Mouse (Mus musculus) embryo, embryonic 9.5 days (tissue): ENCODE measurements at regions not wholly inside any gene's neighbourhood (a gene's known extent, or its start where the extent isn't known, plus 50 kb on each side); places are given as distances from the start of the nearest gene placed in this dataset.
A peak's percentile ranks its signal among the peaks of the same experiment; 100 is the strongest.
"Not testable (repeated sequence)": the region's sequence is repeated elsewhere in the genome, so short reads cannot be mapped to it uniquely, and the experiment has no call there.

Source experiments
- DNase-seq: peaks from one replicate; pipeline ENCODE4 v3.0.0-alpha.2; 2017; ENCODE audit errors: extremely low spot score

DNA sequence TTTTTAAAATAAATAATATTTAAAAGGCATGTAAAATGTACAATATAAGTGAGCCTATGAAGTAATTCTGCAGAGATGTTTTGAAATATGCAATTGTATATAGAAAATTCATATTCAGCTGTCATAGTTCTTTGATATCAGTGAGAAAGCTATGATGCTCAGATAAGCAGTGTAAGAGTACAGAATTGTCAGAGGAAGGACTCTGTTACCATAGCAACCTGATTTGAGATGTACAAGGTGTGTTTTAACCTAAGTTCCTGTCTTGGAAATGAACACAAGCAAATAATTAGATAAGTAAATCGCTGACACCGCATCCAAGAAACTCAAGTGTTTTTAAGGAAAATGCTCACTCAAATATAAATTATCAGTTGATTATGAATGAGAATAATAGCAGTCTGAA lies 271.8 kb downstream of the Gabrg2 start:
- no peak for DNase-seq

- no peak for DNase-seq
Observed at GRCm38 (mm10) chr11:41716616-41717015, 284.0 kb downstream of the Gabrg2 start.

GRCm38 (mm10) chr11:41690682-41691081 lies 310.0 kb downstream of the Gabrg2 start:
- DNase-seq: no peak

DNA sequence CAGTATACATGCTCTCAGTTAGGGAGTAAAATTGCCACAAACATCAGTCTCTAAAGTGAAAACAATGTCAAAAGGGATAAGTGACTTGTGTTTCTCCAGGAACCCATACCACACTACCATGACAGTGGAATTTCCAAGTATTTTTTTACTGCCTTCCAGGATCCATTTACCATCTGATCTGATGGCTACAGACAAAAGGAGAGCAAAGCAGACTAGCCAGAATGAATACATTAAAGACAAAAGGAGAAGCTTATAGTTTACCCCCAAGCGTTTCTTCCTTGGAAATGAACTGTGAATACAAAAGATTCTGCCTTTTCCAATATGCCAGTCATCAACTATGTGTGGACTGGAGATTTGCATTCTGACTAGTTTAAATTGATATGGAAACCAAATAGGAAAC lies 317.7 kb downstream of the Gabrg2 start:
- no peak for DNase-seq

GRCm38 (mm10) chr11:41652566-41652965 lies 348.1 kb downstream of the Gabrg2 start:
- DNase-seq: no peak

DNA sequence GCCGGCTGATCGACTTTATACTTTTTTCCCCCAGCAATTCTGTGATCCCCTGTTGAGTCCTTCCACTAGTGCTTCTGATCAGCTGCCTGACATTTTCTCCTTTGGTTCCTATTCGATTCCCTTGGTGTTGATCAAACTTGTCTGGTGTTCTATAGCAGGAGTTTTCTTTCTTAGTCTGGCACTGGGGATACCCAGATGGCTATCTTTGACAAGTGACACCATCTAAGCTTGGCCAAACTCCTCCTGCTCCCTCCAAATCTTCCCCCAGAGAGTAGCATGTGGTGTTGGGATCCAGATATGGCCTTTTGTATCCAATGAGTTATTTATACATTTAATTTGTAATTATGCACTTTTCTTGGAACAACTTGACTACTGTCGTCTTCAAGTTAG lies 355.2 kb downstream of the Gabrg2 start:
- DNase-seq: no peak

- DNase-seq: peak; percentile 65
Observed at GRCm38 (mm10) chr11:41644725-41645501, 355.7 kb downstream of the Gabrg2 start.

- DNase-seq: no peak
Observed at GRCm38 (mm10) chr11:41644083-41644482, 356.6 kb downstream of the Gabrg2 start.

DNA sequence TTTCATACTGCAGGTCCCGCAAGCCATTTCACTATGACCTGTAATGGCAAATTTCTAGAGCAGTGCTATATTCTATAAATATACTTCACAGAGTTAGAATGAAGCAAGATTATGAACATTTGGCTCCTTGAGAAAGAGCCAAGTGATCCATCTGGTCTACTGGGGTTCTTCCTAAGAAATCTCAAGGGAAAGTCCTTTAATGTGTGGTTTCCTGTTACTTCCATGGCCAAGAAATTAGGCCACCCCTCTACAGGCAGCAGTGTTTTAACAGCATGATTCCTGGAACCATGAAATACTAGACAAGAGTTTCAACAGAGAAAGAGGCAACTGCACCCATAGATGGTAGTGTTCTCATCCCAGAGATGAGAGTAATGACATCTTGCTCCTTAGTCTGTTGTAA lies 401.7 kb downstream of the Gabrg2 start:
- no peak for DNase-seq

GRCm38 (mm10) chr11:41598431-41598830 lies 402.2 kb downstream of the Gabrg2 start:
- no peak for DNase-seq

DNA sequence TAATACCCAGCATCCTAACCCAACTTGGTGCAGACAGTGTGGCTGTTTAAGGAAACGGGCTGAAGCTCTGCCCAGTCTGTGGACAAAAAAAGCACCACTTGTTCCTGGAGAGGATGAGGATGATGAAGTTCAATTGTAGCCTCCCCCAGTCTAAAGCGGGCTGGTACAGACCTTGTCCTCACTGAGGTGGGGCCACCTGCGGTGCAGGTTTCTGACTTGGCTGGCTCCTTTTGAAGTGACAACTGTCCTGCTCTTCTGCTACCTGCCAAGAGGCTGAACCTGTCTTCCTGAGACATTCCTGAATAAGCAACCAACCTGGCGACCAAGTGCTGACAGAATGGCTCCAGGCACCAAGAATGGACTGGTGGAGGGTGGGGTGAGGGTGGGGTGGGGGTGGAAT lies 409.2 kb downstream of the Gabrg2 start:
- not testable (repeated sequence) for DNase-seq
